Mouse (Mus musculus): ENCODE measurements around the gene Ampd3.

Ampd3 gene

GRCm38 (mm10) chr7:110768001-110768400, at the start of gene Ampd3:
TSS of gene Ampd3 (plus strand) at chr7:110768206.
- ChIA-PET POLR2A (interaction anchor here (0.6 to 2.4 kb wide), 53 partner anchors 9 to 1453 kb away, joined by 3 to 14 read pairs (median 4); partner anchors contain the start of genes Eif4g2 (in 3 of the 4), Adm (in 2 of the 4), Ctr9 (in 1 of the 4) and Rnf141 (in 1 of the 4)), CTCF (interaction anchor here in 2 of 4 experiments (0.6 to 1.7 kb wide), 9 partner anchors 12 to 481 kb away, joined by 3 to 5 read pairs (median 4); no protein-coding TSS in a partner anchor)

GRCm38 (mm10) chr7:110718505-110718904, 49.5 kb upstream of the Ampd3 start:
- CTCF ChIA-PET: interaction anchor here in 1 of 4 experiments (1.3 kb wide), 1 partner anchor 9 kb away, joined by 4 read pairs; no protein-coding TSS in a partner anchor
- POLR2A ChIA-PET: no interaction called here

GRCm38 (mm10) chr7:110719857-110720256, 48.1 kb upstream of the Ampd3 start:
- POLR2A ChIA-PET: interaction anchor here in 1 of 4 experiments (0.6 kb wide), 1 partner anchor 46 kb away, joined by 3 read pairs; no protein-coding TSS in a partner anchor
- CTCF ChIA-PET: interaction anchor here in 1 of 4 experiments (0.7 kb wide), 1 partner anchor 579 kb away, joined by 3 read pairs; no protein-coding TSS in a partner anchor

- ChIA-PET POLR2A (no interaction called here), CTCF (interaction anchor here in 2 of 4 experiments (0.6 to 0.7 kb wide), 2 partner anchors 71 to 470 kb away, joined by 3 to 8 read pairs; no protein-coding TSS in a partner anchor)
Measured at GRCm38 (mm10) chr7:110722183-110722582, 45.8 kb upstream of the Ampd3 start.

GRCm38 (mm10) chr7:110727049-110727448, 41.0 kb upstream of the Ampd3 start:
- POLR2A ChIA-PET: interaction anchor here in 3 of 4 experiments (0.5 to 1.5 kb wide), 8 partner anchors 18 to 437 kb away, joined by 3 to 6 read pairs (median 3); partner anchors contain the start of gene Ampd3 (in 2 of the 3)
- CTCF ChIA-PET: interaction anchor here (0.5 to 2.1 kb wide), 32 partner anchors 9 to 1453 kb away, joined by 3 to 21 read pairs (median 4); partner anchors contain the start of genes Ampd3 (in 1 of the 4), Mrvi1 (in 1 of the 4) and Rnf141 (in 1 of the 4)

- CTCF ChIA-PET: interaction anchor here (0.6 to 1.6 kb wide), 11 partner anchors 72 to 629 kb away, joined by 3 to 7 read pairs (median 4); no protein-coding TSS in a partner anchor
- POLR2A ChIA-PET: interaction anchor here in 3 of 4 experiments (0.6 to 2.0 kb wide), 15 partner anchors 9 to 555 kb away, joined by 3 to 11 read pairs (median 4); partner anchors contain the start of genes Ampd3 (in 3 of the 3), Ctr9 (in 1 of the 3) and Rnf141 (in 1 of the 3)
Measured at GRCm38 (mm10) chr7:110728876-110729275, 39.1 kb upstream of the Ampd3 start.

- POLR2A ChIA-PET: interaction anchor here in 3 of 4 experiments (0.6 to 2.0 kb wide), 22 partner anchors 9 to 744 kb away, joined by 3 to 11 read pairs (median 4); partner anchors contain the start of genes Ampd3 (in 3 of the 3), Ctr9 (in 1 of the 3), Eif4g2 (in 1 of the 3) and Rnf141 (in 1 of the 3)
- CTCF ChIA-PET: interaction anchor here (0.6 to 1.6 kb wide), 12 partner anchors 72 to 629 kb away, joined by 3 to 7 read pairs (median 4); no protein-coding TSS in a partner anchor
Measured at GRCm38 (mm10) chr7:110729295-110729694, 38.7 kb upstream of the Ampd3 start.

GRCm38 (mm10) chr7:110731091-110731967, 36.7 kb upstream of the Ampd3 start:
- CTCF ChIA-PET: interaction anchor here in 1 of 4 experiments (1.0 kb wide), 1 partner anchor 14 kb away, joined by 3 read pairs; no protein-coding TSS in a partner anchor
- POLR2A ChIA-PET: interaction anchor here in 1 of 4 experiments (1.0 to 1.6 kb wide), 3 partner anchors 48 to 746 kb away, joined by 3 to 5 read pairs (median 3); no protein-coding TSS in a partner anchor

- POLR2A ChIA-PET: interaction anchor here in 3 of 4 experiments (0.6 to 1.0 kb wide), 3 partner anchors 22 to 291 kb away, joined by 3 read pairs; no protein-coding TSS in a partner anchor
- CTCF ChIA-PET: interaction anchor here in 1 of 4 experiments (1.0 kb wide), 2 partner anchors 13 to 445 kb away, joined by 3 read pairs; no protein-coding TSS in a partner anchor
Measured at GRCm38 (mm10) chr7:110732001-110732632, 35.9 kb upstream of the Ampd3 start.

- POLR2A ChIA-PET: interaction anchor here in 2 of 4 experiments (0.7 to 1.0 kb wide), 2 partner anchors 31 to 47 kb away, joined by 5 to 7 read pairs; partner anchors contain the start of gene Ampd3 (in 1 of the 2)
- CTCF ChIA-PET: interaction anchor here (0.5 to 1.8 kb wide), 17 partner anchors 10 to 450 kb away, joined by 3 to 12 read pairs (median 3); partner anchors contain the start of gene Ampd3 (in 1 of the 4)
Measured at GRCm38 (mm10) chr7:110736914-110737313, 31.1 kb upstream of the Ampd3 start.

- ChIA-PET POLR2A (interaction anchor here in 3 of 4 experiments (0.7 to 1.4 kb wide), 4 partner anchors 10 to 105 kb away, joined by 3 to 4 read pairs (median 3); partner anchors contain the start of genes Ampd3 (in 1 of the 3) and Rnf141 (in 1 of the 3)), CTCF (interaction anchor here in 2 of 4 experiments (0.6 to 1.1 kb wide), 4 partner anchors 13 to 467 kb away, joined by 3 to 6 read pairs (median 4); no protein-coding TSS in a partner anchor)
Measured at GRCm38 (mm10) chr7:110739764-110740163, 28.2 kb upstream of the Ampd3 start.

- ChIA-PET CTCF (interaction anchor here in 2 of 4 experiments (0.6 to 1.1 kb wide), 4 partner anchors 13 to 468 kb away, joined by 3 to 6 read pairs (median 4); no protein-coding TSS in a partner anchor), POLR2A (interaction anchor here in 2 of 4 experiments (0.7 to 1.4 kb wide), 4 partner anchors 11 to 104 kb away, joined by 3 to 4 read pairs (median 3); partner anchors contain the start of genes Ampd3 (in 1 of the 2) and Rnf141 (in 1 of the 2))
Measured at GRCm38 (mm10) chr7:110740188-110740587, 27.8 kb upstream of the Ampd3 start.

- CTCF ChIA-PET: no interaction called here
- POLR2A ChIA-PET: interaction anchor here in 1 of 4 experiments (0.5 kb wide), 1 partner anchor 214 kb away, joined by 7 read pairs; no protein-coding TSS in a partner anchor
Measured at GRCm38 (mm10) chr7:110742022-110742421, 26.0 kb upstream of the Ampd3 start.

- POLR2A ChIA-PET: interaction anchor here in 2 of 4 experiments (1.1 to 1.8 kb wide), 2 partner anchors 17 to 22 kb away, joined by 5 to 6 read pairs; partner anchors contain the start of gene Ampd3 (in 1 of the 2)
- CTCF ChIA-PET: interaction anchor here in 1 of 4 experiments (1.4 kb wide), 1 partner anchor 19 kb away, joined by 5 read pairs; no protein-coding TSS in a partner anchor
Measured at GRCm38 (mm10) chr7:110746087-110746562, 21.9 kb upstream of the Ampd3 start.

- POLR2A ChIA-PET: interaction anchor here in 2 of 4 experiments (0.9 to 1.8 kb wide), 3 partner anchors 17 to 32 kb away, joined by 3 to 6 read pairs (median 4); partner anchors contain the start of gene Ampd3 (in 1 of the 2)
- CTCF ChIA-PET: no interaction called here
Measured at GRCm38 (mm10) chr7:110746809-110747208, 21.2 kb upstream of the Ampd3 start.

- CTCF ChIA-PET: no interaction called here
- POLR2A ChIA-PET: interaction anchor here in 1 of 4 experiments (1.2 kb wide), 1 partner anchor 17 kb away, joined by 4 read pairs; the partner anchor contains the start of gene Ampd3
Measured at GRCm38 (mm10) chr7:110750834-110751233, 17.2 kb upstream of the Ampd3 start.

GRCm38 (mm10) chr7:110751634-110752033, 16.4 kb upstream of the Ampd3 start:
- POLR2A ChIA-PET: no interaction called here
- CTCF ChIA-PET: no interaction called here
